Mouse (Mus musculus) MEL (cell line): ENCODE data around the gene 1700023F06Rik. TPM values are rescaled to one million over a fixed set of nuclear protein-coding genes. Genes with fewer than 3 reads are reported as not detected.

Experiments
- DNase-seq: peaks from one replicate; pipeline ENCODE4 v3.0.0; 2011; ENCODE audit warnings: low read depth, low spot score
- H3K27ac ChIP-seq: 2 replicates; pipeline ENCODE4 v1.5.1; 2012; ENCODE audit warnings: low read depth, mild to moderate bottlenecking, control low read depth, low read length, moderate library complexity; ENCODE audit not compliant: control insufficient read depth
- H3K27me3 ChIP-seq, 2 experiments: fragments of 150-350 bp in 1 of 2; sonication (generic) in 1 of 2; 2 replicates each; pipeline ENCODE4 v1.6.1; 2012; ENCODE audit warnings: low read length in 2 of 2, mild to moderate bottlenecking in 2 of 2, improper control_type of control experiment in 1 of 2, moderate library complexity in 1 of 2; ENCODE audit not compliant: insufficient read depth in 2 of 2, control insufficient read depth in 1 of 2
- H3K36me3 ChIP-seq, 2 experiments: 2 replicates each; pipeline ENCODE4 v1.6.1; 2012 to 2014; ENCODE audit warnings: low read length in 2 of 2, improper control_type of control experiment in 1 of 2, inconsistent platforms in 1 of 2, mild to moderate bottlenecking in 1 of 2; ENCODE audit not compliant: insufficient read depth in 2 of 2, control insufficient read depth in 1 of 2
- H3K4me1 ChIP-seq, 2 experiments: fragments of 150-350 bp in 1 of 2; sonication (generic) in 1 of 2; 2 replicates each; pipeline ENCODE4 v1.6.1; 2012; ENCODE audit warnings: low read length in 2 of 2, improper control_type of control experiment in 1 of 2, mild to moderate bottlenecking in 1 of 2; ENCODE audit not compliant: insufficient read depth in 2 of 2, control insufficient read depth in 1 of 2
- H3K4me3 ChIP-seq, 2 experiments: fragments of 150-350 bp in 1 of 2; sonication (generic) in 1 of 2; 2 replicates each; pipeline ENCODE4 v1.5.1; 2012; ENCODE audit warnings: low read depth in 2 of 2, low read length in 2 of 2, mild to moderate bottlenecking in 2 of 2, moderate library complexity in 2 of 2, control low read depth in 1 of 2, improper control_type of control experiment in 1 of 2; ENCODE audit not compliant: control insufficient read depth in 1 of 2, insufficient read depth in 1 of 2
- H3K79me2 ChIP-seq: 2 replicates; pipeline ENCODE4 v1.6.1; 2012; ENCODE audit warnings: mild to moderate bottlenecking, low read length, moderate library complexity; ENCODE audit not compliant: control insufficient read depth, poor library complexity, insufficient read depth
- H3K9ac ChIP-seq: 2 replicates; pipeline ENCODE4 v1.6.1; 2012; ENCODE audit warnings: low read depth, mild to moderate bottlenecking, control low read depth, low read length, moderate library complexity; ENCODE audit not compliant: control insufficient read depth, poor library complexity, severe bottlenecking
- H3K9me3 ChIP-seq: fragments of 150-350 bp; sonication (generic); replicated peaks from 2 replicates; pipeline ENCODE4 v1.6.1; 2012; ENCODE audit warnings: mild to moderate bottlenecking, low read length, improper control_type of control experiment, moderate library complexity; ENCODE audit not compliant: insufficient read depth
- BHLHE40 ChIP-seq: IDR thresholded peaks from 2 replicates; pipeline ENCODE4 v1.6.1; 2012; ENCODE audit warnings: low read depth, mild to moderate bottlenecking, inconsistent platforms, low read length, improper control_type of control experiment, borderline replicate concordance
- CHD1 ChIP-seq: IDR thresholded peaks from 2 replicates; pipeline ENCODE4 v1.6.1; 2012; ENCODE audit warnings: low read depth, mild to moderate bottlenecking, inconsistent platforms, low read length, improper control_type of control experiment
- CTCF ChIP-seq, 3 experiments: IDR thresholded peaks in 2 of 3; conservative IDR thresholded peaks in 1 of 3; 2 replicates each; pipeline ENCODE4 v1.5.1; 2011 to 2012; ENCODE audit warnings: low read length in 3 of 3, low read depth in 2 of 3, mild to moderate bottlenecking in 2 of 3, improper control_type of control experiment in 1 of 3, inconsistent platforms in 1 of 3, mixed read lengths in 1 of 3, moderate library complexity in 1 of 3; ENCODE audit not compliant: control insufficient read depth in 1 of 3, insufficient read depth in 1 of 3, poor library complexity in 1 of 3, severe bottlenecking in 1 of 3
- E2F4 ChIP-seq: IDR thresholded peaks from 2 replicates; pipeline ENCODE4 v1.6.1; 2011; ENCODE audit warnings: low read depth, low read length, improper control_type of control experiment, borderline replicate concordance
- GATA1 ChIP-seq: IDR thresholded peaks from 2 replicates; pipeline ENCODE4 v1.6.1; 2011; ENCODE audit warnings: low read depth, low read length, improper control_type of control experiment
- HCFC1 ChIP-seq: IDR thresholded peaks from 2 replicates; pipeline ENCODE4 v1.6.1; 2012; ENCODE audit warnings: low read depth, mild to moderate bottlenecking, inconsistent platforms, low read length, improper control_type of control experiment, moderate library complexity
- KAT2A ChIP-seq: conservative IDR thresholded peaks from 2 replicates; pipeline ENCODE4 v1.6.1; 2012; ENCODE audit warnings: low read depth, low read length, improper control_type of control experiment, inconsistent platforms
- MAX ChIP-seq: IDR thresholded peaks from 2 replicates; pipeline ENCODE4 v1.6.1; 2011; ENCODE audit warnings: low read length, improper control_type of control experiment
- MEF2A ChIP-seq: IDR thresholded peaks from 2 replicates; pipeline ENCODE4 v1.6.1; 2014; ENCODE audit warnings: low read depth, mild to moderate bottlenecking, inconsistent platforms, low read length, improper control_type of control experiment; ENCODE audit not compliant: poor library complexity, insufficient replicate concordance, severe bottlenecking; ENCODE audit errors: extremely low read depth
- MXI1 ChIP-seq: IDR thresholded peaks from 2 replicates; pipeline ENCODE4 v1.6.1; 2011; ENCODE audit warnings: mild to moderate bottlenecking, low read depth, low read length, improper control_type of control experiment
- MYB ChIP-seq: IDR thresholded peaks from 2 replicates; pipeline ENCODE4 v1.6.1; 2011; ENCODE audit warnings: mild to moderate bottlenecking, low read depth, low read length, improper control_type of control experiment
- MYC ChIP-seq: IDR thresholded peaks from 2 replicates; pipeline ENCODE4 v1.6.1; 2011; ENCODE audit warnings: low read depth, mild to moderate bottlenecking, low read length, improper control_type of control experiment, moderate library complexity
- NELFE ChIP-seq: IDR thresholded peaks from 2 replicates; pipeline ENCODE4 v1.6.1; 2011; ENCODE audit warnings: low read depth, low read length, improper control_type of control experiment
- NRF1 ChIP-seq: IDR thresholded peaks from 2 replicates; pipeline ENCODE4 v1.6.1; 2014; ENCODE audit warnings: low read depth, mild to moderate bottlenecking, inconsistent platforms, low read length, improper control_type of control experiment, moderate library complexity; ENCODE audit not compliant: poor library complexity, insufficient read depth, severe bottlenecking
- POLR2A ChIP-seq, 2 experiments: IDR thresholded peaks; 2 replicates each; pipeline ENCODE4 v1.6.1; 2011 to 2012; ENCODE audit warnings: low read length in 2 of 2, mild to moderate bottlenecking in 2 of 2, control low read depth in 1 of 2, improper control_type of control experiment in 1 of 2, low read depth in 1 of 2, moderate library complexity in 1 of 2; ENCODE audit not compliant: control insufficient read depth in 1 of 2, insufficient read depth in 1 of 2, poor library complexity in 1 of 2
- SMC3 ChIP-seq: IDR thresholded peaks from 2 replicates; pipeline ENCODE4 v1.6.1; 2011; ENCODE audit warnings: low read depth, low read length, improper control_type of control experiment
- TBP ChIP-seq: IDR thresholded peaks from 2 replicates; pipeline ENCODE4 v1.8.0; 2011; ENCODE audit warnings: low read depth, low read length, improper control_type of control experiment
- UBTF ChIP-seq: IDR thresholded peaks from 2 replicates; pipeline ENCODE4 v1.6.1; 2012; ENCODE audit warnings: low read depth, mild to moderate bottlenecking, inconsistent platforms, low read length, improper control_type of control experiment, moderate library complexity, borderline replicate concordance; ENCODE audit not compliant: insufficient read depth
- USF1 ChIP-seq: IDR thresholded peaks from 2 replicates; pipeline ENCODE4 v1.6.1; 2014; ENCODE audit warnings: low read depth, mild to moderate bottlenecking, inconsistent platforms, low read length, improper control_type of control experiment, moderate library complexity
- USF2 ChIP-seq, 2 experiments: IDR thresholded peaks; 2 replicates each; pipeline ENCODE4 v1.6.1; 2011 to 2012; ENCODE audit warnings: improper control_type of control experiment in 2 of 2, low read length in 2 of 2, borderline replicate concordance in 1 of 2, inconsistent platforms in 1 of 2, low read depth in 1 of 2, mild to moderate bottlenecking in 1 of 2; ENCODE audit not compliant: insufficient read depth in 1 of 2
- ZMIZ1 ChIP-seq: IDR thresholded peaks from 2 replicates; pipeline ENCODE4 v1.6.1; 2012; ENCODE audit warnings: low read depth, mild to moderate bottlenecking, inconsistent platforms, low read length, improper control_type of control experiment, moderate library complexity
- ZNF384 ChIP-seq: IDR thresholded peaks from 2 replicates; pipeline ENCODE4 v1.6.1; 2012; ENCODE audit warnings: low read depth, mild to moderate bottlenecking, inconsistent platforms, low read length, improper control_type of control experiment
- polyA plus RNA-seq, 2 experiments: library from polyadenylated mRNA; stranded (reverse) in 1 of 2; unstranded in 1 of 2; fragments of >175 nt in 1 of 2; fragments of >200 nt in 1 of 2; gene quantifications; 2 replicates each; pipeline versions ENCODE4 v1.2.1 to v1.2.4; 2012; ENCODE audit warnings: low replicate concordance in 2 of 2, low read depth in 1 of 2; ENCODE audit not compliant: insufficient read length in 2 of 2, insufficient read depth in 1 of 2, missing spikeins in 1 of 2
- total RNA-seq: library from RNA; depleted of rRNA; stranded (reverse); fragments of 300-350 nt; gene quantifications from 2 replicates; pipeline ENCODE4 v1.2.3, GENCODE M21; 2012

Gene 1700023F06Rik
- total and polyA plus RNA-seq, 3 experiments = not detected

DNA sequence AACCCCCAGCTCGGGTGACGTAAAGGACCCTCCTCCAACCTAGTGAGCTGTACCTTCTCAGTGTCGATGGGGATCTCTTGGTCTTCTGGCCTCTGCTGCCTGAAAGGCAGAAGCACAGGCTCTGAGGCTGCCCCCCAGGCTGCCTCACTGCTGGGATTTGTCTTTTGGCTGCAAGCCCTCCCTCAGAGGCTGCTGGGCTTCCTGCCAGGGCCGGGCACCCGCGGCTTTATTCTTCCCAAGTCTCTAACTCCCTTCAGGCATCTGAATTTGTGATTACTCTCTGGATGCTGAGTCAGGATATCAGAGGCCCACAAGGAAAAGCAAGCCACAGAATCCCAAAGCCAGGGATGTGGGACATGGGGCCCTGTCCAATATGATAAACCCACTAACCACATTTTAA is 6.7 kb downstream of the 1700023F06Rik start:
- TF ChIP-seq GATA1 = no peak
- TF ChIP-seq MXI1 = no peak
- TF ChIP-seq SMC3 = no peak
- TF ChIP-seq USF2 (IDR thresholded peaks at IDR 0.05; ENCODE audit: borderline replicate concordance in 1 of 2, insufficient read depth in 1 of 2, low read depth in 1 of 2, low read length in 2 of 2) = no peak
- TF ChIP-seq UBTF = no peak
- no peak for TF ChIP-seq NELFE
- TF ChIP-seq E2F4 = no peak
- TF ChIP-seq CTCF (IDR thresholded peaks at IDR 0.05 in 2 of 3, conservative IDR thresholded peaks at IDR 0.05 in 1 of 3; ENCODE audit: control insufficient read depth in 1 of 3, insufficient read depth in 1 of 3, low read depth in 2 of 3, low read length in 3 of 3, poor library complexity in 1 of 3, severe bottlenecking in 1 of 3) = no peak
- TF ChIP-seq MEF2A = no peak
- H3K36me3 ChIP-seq = no peaks in the 10 kb centered on the region
- H3K27ac ChIP-seq = no peak overlapping the region
- H3K79me2 ChIP-seq = no peaks in the 10 kb centered on the region
- H3K4me1 ChIP-seq = no peaks in the 10 kb centered on the region
- no peak for DNase-seq
- peaks cover 0 to 3% of the 10 kb centered on the region in 2 experiments; a peak in 2 of 4 replicates for H3K27me3 ChIP-seq
- H3K9me3 ChIP-seq = no peaks in the 10 kb centered on the region
- H3K4me3 ChIP-seq = no peak overlapping the region
- no peak overlapping the region for H3K9ac ChIP-seq

DNA sequence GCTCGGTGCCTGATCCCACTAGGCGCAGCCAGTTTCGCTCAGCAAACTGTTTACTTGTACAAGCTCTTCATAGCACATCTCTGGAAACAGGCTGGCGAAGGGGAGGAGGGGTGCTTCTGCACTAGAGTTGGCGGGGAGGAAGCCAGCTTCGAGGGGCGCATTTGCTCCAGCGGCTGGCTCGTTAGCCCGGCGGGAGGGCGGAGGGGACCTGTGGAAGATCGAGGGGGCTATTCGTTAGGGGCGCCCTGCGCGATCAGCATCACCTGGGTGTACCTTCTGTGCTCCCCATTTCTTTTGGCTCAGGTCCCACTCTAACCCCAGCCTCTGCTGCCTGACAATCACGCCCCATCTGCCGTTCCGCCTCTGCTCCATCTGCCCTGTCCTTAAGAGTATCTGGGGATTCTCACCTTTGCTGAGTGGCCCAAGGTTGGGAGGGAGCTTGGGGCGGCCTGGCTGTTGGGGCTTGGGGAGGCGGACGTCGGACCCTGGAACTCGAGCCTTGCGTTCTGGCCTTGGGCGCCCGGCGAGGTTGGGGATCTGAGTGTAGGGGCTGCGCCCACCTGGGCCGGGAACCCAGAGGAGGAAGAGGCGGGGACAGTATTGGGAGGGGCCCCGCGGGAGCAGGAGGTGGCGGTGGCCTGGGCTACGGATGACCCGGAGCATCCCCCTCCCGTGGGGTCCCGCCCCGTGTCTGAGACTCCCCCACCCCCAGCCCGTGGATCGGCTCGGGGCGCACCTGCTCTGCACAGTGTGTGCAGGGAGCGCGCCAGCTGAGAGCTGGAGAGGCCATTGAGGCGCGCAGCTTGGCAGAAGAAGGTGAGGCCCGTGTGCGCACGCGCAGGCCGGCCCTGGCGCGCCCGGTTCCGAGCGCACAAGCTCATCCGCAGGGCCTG is 9.2 kb downstream of the 1700023F06Rik start:
- H3K9ac ChIP-seq = no peak overlapping the region

DNA sequence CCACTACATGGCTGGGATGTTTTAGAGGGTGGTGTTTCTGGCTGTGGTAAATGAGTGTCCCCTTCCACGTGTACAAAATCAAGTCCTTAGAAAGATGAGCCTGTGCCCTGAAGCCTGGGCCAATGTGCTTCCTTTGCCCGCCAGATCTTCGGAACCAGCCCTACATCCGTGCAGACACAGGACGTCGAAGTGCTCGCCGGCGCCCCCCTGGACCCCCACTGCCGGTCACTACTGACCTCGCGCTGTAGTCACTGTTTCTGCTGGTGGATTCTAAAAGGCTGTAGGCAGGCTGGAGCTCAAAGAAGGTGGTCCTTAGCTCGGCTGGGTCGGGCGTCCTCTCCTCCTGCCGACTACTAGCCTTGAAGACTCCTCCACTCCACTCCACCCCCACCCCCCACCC is 10.0 kb downstream of the 1700023F06Rik start:
- Histone ChIP-seq H3K36me3 (no peaks in the 10 kb centered on the region), H3K9ac (no peak overlapping the region), H3K9me3 (no peaks in the 10 kb centered on the region), H3K27ac (no peak overlapping the region), H3K79me2 (no peaks in the 10 kb centered on the region), H3K27me3 (no peaks in the 10 kb centered on the region; a peak in 1 of 4 replicates), H3K4me1 (no peaks in the 10 kb centered on the region), H3K4me3 (no peak overlapping the region)
- TF ChIP-seq UBTF (no peak), MXI1 (no peak), HCFC1 (no peak), POLR2A (IDR thresholded peaks at IDR 0.05; ENCODE audit: control insufficient read depth in 1 of 2, insufficient read depth in 1 of 2, low read depth in 1 of 2, low read length in 2 of 2, poor library complexity in 1 of 2) (no peak), KAT2A (no peak), E2F4 (no peak), CHD1 (no peak), NRF1 (no peak), BHLHE40 (no peak), ZMIZ1 (no peak), USF2 (IDR thresholded peaks at IDR 0.05; ENCODE audit: borderline replicate concordance in 1 of 2, insufficient read depth in 1 of 2, low read depth in 1 of 2, low read length in 2 of 2) (no peak), ZNF384 (no peak), MYC (no peak), SMC3 (no peak)
- no peak for DNase-seq

More for the DNA sequence above, 9.2 kb downstream of the 1700023F06Rik start:
- Histone ChIP-seq H3K4me3 (no peak overlapping the region), H3K9me3 (no peaks in the 10 kb centered on the region), H3K27me3 (no peaks in the 10 kb centered on the region; a peak in 1 of 4 replicates), H3K79me2 (no peaks in the 10 kb centered on the region), H3K4me1 (no peaks in the 10 kb centered on the region), H3K27ac (no peak overlapping the region), H3K36me3 (no peaks in the 10 kb centered on the region)
- TF ChIP-seq TBP = no peak
- no peak for TF ChIP-seq ZNF384
- no peak for TF ChIP-seq USF1
- no peak for TF ChIP-seq MYB
- TF ChIP-seq MYC = no peak
- TF ChIP-seq MAX = no peak
- DNase-seq = no peak
